Mouse (Mus musculus) ovary, adult 2 months (tissue): Measurements from ENCODE around the gene Cylc2. TPM values are rescaled to one million over a fixed set of nuclear protein-coding genes. Genes with fewer than 3 reads are reported as not detected.

Source experiments
- polyA plus RNA-seq: library from polyadenylated mRNA; depleted of rRNA; stranded (reverse); fragments of >200 nt; gene quantifications from 2 replicates; pipeline ENCODE4 v1.2.3, GENCODE M21; 2012; rRNA removed

The Cylc2 gene
- polyA plus RNA-seq = not detected in 2 replicates

DNA sequence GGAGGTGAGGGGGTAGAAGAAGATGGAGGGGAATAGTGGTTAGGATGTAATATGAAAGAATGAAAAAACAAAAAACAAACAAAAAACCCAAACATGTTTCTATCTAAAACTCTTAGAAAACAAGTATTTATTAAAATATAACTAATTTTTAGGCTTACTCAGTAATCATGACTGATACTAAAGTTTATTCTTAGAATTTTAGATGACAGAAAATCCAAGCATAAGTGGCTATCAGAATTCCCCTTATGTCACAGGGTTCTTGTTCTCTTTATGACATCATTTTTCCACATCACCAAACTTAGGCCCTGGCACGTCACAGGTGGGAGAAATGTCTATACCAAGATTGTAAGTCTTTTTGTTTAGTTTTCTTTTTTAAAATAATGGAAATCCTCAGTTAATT, at the start of gene Cylc2:
Gene Cylc2 (plus strand): TSS at position 301 of the 400 bp plus-strand sequence.

